Mouse (Mus musculus) CH12.LX (cell line): ENCODE measurements around the gene Asic2. TPM values are rescaled to one million over a fixed set of nuclear protein-coding genes. Genes with fewer than 3 reads are reported as not detected.

Experiments
- DNase-seq: peaks from one replicate; pipeline ENCODE4 v3.0.0-alpha.2; 2013; ENCODE audit errors: extremely low read depth
- H3K27ac ChIP-seq: 2 replicates; pipeline ENCODE4 v1.5.1; 2012; ENCODE audit warnings: low read depth, mild to moderate bottlenecking, control low read depth, moderate library complexity; ENCODE audit not compliant: insufficient read depth
- H3K27me3 ChIP-seq: replicated peaks from 2 replicates; pipeline ENCODE3; 2012; ENCODE audit warnings: inconsistent platforms
- H3K36me3 ChIP-seq, 2 experiments: replicated peaks in 1 of 2; 2 replicates each; pipeline versions ENCODE3 to v1.6.1; 2012; ENCODE audit warnings: inconsistent platforms in 1 of 2, low read length in 1 of 2, mild to moderate bottlenecking in 1 of 2, mixed read lengths in 1 of 2, moderate library complexity in 1 of 2; ENCODE audit not compliant: control insufficient read depth in 1 of 2, insufficient read depth in 1 of 2
- H3K4me1 ChIP-seq, 2 experiments: 2 replicates each; pipeline ENCODE4 v1.6.1; 2012; ENCODE audit warnings: inconsistent platforms in 1 of 2, moderate library complexity in 1 of 2; ENCODE audit not compliant: insufficient read depth in 2 of 2, control insufficient read depth in 1 of 2
- H3K4me2 ChIP-seq: 2 replicates; pipeline ENCODE4 v1.6.1; 2012; ENCODE audit warnings: low read depth, mild to moderate bottlenecking, control low read depth; ENCODE audit not compliant: poor library complexity, insufficient read depth, severe bottlenecking
- H3K4me3 ChIP-seq, 3 experiments: fragments of 150-350 bp in 1 of 3; sonication (generic) in 1 of 3; replicated peaks in 1 of 3; 2 replicates each; pipeline versions ENCODE3 to v1.5.1; 2011 to 2012; ENCODE audit warnings: low read depth in 2 of 3, low read length in 2 of 3, mild to moderate bottlenecking in 2 of 3, moderate library complexity in 2 of 3, control low read depth in 1 of 3, improper control_type of control experiment in 1 of 3, inconsistent platforms in 1 of 3, mixed read lengths in 1 of 3; ENCODE audit not compliant: poor library complexity in 1 of 3
- H3K79me2 ChIP-seq: replicated peaks from 2 replicates; pipeline ENCODE4 v1.6.1; 2012; ENCODE audit warnings: mild to moderate bottlenecking, moderate library complexity; ENCODE audit not compliant: control insufficient read depth, poor library complexity, insufficient read depth, severe bottlenecking; ENCODE audit errors: extremely low read depth
- H3K9ac ChIP-seq: 2 replicates; pipeline ENCODE4 v1.6.1; 2012; ENCODE audit warnings: low read depth, mild to moderate bottlenecking, control low read depth, moderate library complexity; ENCODE audit not compliant: insufficient read depth
- H3K9me3 ChIP-seq: replicated peaks from 2 replicates; pipeline ENCODE3; 2012; ENCODE audit warnings: low read length, inconsistent platforms, mixed read lengths
- CHD1 ChIP-seq: IDR thresholded peaks from 2 replicates; pipeline ENCODE4 v1.6.1; 2012; ENCODE audit warnings: low read depth, low read length, improper control_type of control experiment, inconsistent platforms
- EP300 ChIP-seq: IDR thresholded peaks from 2 replicates; pipeline ENCODE4 v1.6.1; 2011; ENCODE audit warnings: low read length, improper control_type of control experiment
- HCFC1 ChIP-seq: IDR thresholded peaks from 2 replicates; pipeline ENCODE4 v1.6.1; 2012; ENCODE audit warnings: low read depth, mild to moderate bottlenecking, inconsistent platforms, low read length, improper control_type of control experiment
- JUN ChIP-seq: IDR thresholded peaks from 2 replicates; pipeline ENCODE4 v1.6.1; 2011; ENCODE audit warnings: low read depth, mild to moderate bottlenecking, low read length, improper control_type of control experiment, moderate library complexity; ENCODE audit not compliant: insufficient read depth
- KAT2A ChIP-seq: IDR thresholded peaks from 2 replicates; pipeline ENCODE4 v1.6.1; 2012; ENCODE audit warnings: low read length, improper control_type of control experiment, inconsistent platforms; ENCODE audit not compliant: insufficient replicate concordance
- MAFK ChIP-seq: IDR thresholded peaks from 2 replicates; pipeline ENCODE4 v1.6.1; 2011; ENCODE audit warnings: low read length, improper control_type of control experiment; ENCODE audit not compliant: insufficient replicate concordance
- MEF2A ChIP-seq: IDR thresholded peaks from 2 replicates; pipeline ENCODE4 v1.6.1; 2014; ENCODE audit warnings: low read depth, mild to moderate bottlenecking, inconsistent platforms, low read length, improper control_type of control experiment, borderline replicate concordance
- MYC ChIP-seq: IDR thresholded peaks from 2 replicates; pipeline ENCODE4 v1.6.1; 2011; ENCODE audit warnings: low read depth, mild to moderate bottlenecking, improper control_type of control experiment, low read length
- PAX5 ChIP-seq: IDR thresholded peaks from 2 replicates; pipeline ENCODE4 v1.6.1; 2012; ENCODE audit warnings: low read length, inconsistent platforms, mixed read lengths
- TBP ChIP-seq: conservative IDR thresholded peaks from 2 replicates; pipeline ENCODE4 v1.6.1; 2011; ENCODE audit warnings: low read depth, low read length, improper control_type of control experiment
- UBTF ChIP-seq: IDR thresholded peaks from 2 replicates; pipeline ENCODE4 v1.6.1; 2012; ENCODE audit warnings: low read depth, mild to moderate bottlenecking, inconsistent platforms, low read length, improper control_type of control experiment, moderate library complexity
- ZKSCAN1 ChIP-seq: IDR thresholded peaks from 2 replicates; pipeline ENCODE4 v1.6.1; 2012; ENCODE audit warnings: low read depth, inconsistent platforms, low read length, improper control_type of control experiment, borderline replicate concordance
- ZMIZ1 ChIP-seq: IDR thresholded peaks from 2 replicates; pipeline ENCODE4 v1.6.1; 2012; ENCODE audit warnings: low read depth, mild to moderate bottlenecking, inconsistent platforms, low read length, improper control_type of control experiment
- dilution Hi-C: fragments of 300-500 bp; cut with MboI; formaldehyde crosslinking; loops from 2 replicates; pipeline ENCODE4 v1.14.3; 2020; ENCODE audit warnings: low sequenced_read_pairs; ENCODE audit not compliant: extremely low pct_unique_long_range_greater_than_20kb, extremely low pct_ligation_motif_present
- in situ Hi-C: fragments of 300-500 bp; cut with MboI; formaldehyde crosslinking; loops from 3 replicates; pipeline ENCODE4 v1.14.3; 2019; ENCODE audit warnings: low sequenced_read_pairs, low pct_ligation_motif_present, low pct_unique_long_range_greater_than_20kb, mixed read lengths
- polyA plus RNA-seq: library from polyadenylated mRNA; unstranded; fragments of >175 nt; gene quantifications from 2 replicates; pipeline ENCODE4 v1.2.1, GENCODE M21; 2012; ENCODE audit warnings: low read depth; ENCODE audit not compliant: insufficient read length
- total RNA-seq, 2 experiments: library from RNA; depleted of rRNA; stranded (reverse); fragments of 300-350 nt in 1 of 2; fragments of >200 nt in 1 of 2; gene quantifications; 2 replicates each; pipeline ENCODE4 v1.2.3; 2012 to 2014

Gene Asic2
- total and polyA plus RNA-seq, 3 experiments: not detected

GRCm38 (mm10) chr11:81280070-81280469 is 688.2 kb downstream of the Asic2 start:
- Histone ChIP-seq H3K27me3 (peaks cover 63% of the 10 kb centered on the region), H3K36me3 (no peaks in the 10 kb centered on the region), H3K27ac (no peak overlapping the region), H3K4me2 (no peak overlapping the region), H3K4me1 (peaks cover 5 to 9% of the 10 kb centered on the region in 2 experiments), H3K9ac (no peak overlapping the region), H3K4me3 (no peak overlapping the region), H3K79me2 (no peaks in the 10 kb centered on the region), H3K9me3 (peaks cover 3% of the 10 kb centered on the region)
- dilution Hi-C loops: no loop called here
- in situ Hi-C loops: no loop called here
- TF ChIP-seq UBTF: no peak
- no peak for TF ChIP-seq ZKSCAN1
- DNase-seq: no peak

DNA sequence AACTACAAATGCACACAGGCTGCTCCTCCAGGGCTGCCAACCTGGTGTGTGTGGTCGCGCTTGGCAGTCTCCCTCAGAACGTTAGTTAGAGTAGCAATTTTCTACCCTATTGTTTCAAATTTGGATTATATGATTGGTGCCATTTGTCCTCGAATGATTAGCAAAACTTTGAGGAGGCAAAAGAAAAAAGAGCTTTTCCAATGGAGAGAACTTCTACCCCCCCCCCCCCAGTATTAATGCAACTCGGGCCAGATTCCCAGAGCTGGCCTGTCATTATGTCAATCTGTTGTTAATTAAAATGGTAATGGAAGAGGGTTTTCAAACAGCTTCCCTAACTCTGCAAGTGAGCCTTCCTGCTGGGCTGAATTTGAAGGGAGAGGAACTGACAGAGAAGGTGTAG is 690.9 kb downstream of the Asic2 start:
- in situ Hi-C loops (no loop called here), dilution Hi-C loops (no loop called here)
- H3K9me3 ChIP-seq: peaks cover 3% of the 10 kb centered on the region
- H3K4me2 ChIP-seq: no peak overlapping the region
- no peaks in the 10 kb centered on the region for H3K36me3 ChIP-seq
- H3K27ac ChIP-seq: no peak overlapping the region
- H3K4me3 ChIP-seq: no peak overlapping the region
- no peak overlapping the region for H3K9ac ChIP-seq
- no peaks in the 10 kb centered on the region for H3K79me2 ChIP-seq
- DNase-seq: no peak
- H3K27me3 ChIP-seq: peaks cover 42% of the 10 kb centered on the region
- peaks cover 9 to 11% of the 10 kb centered on the region in 2 experiments for H3K4me1 ChIP-seq
- TF ChIP-seq MAFK (no peak), UBTF (no peak), ZKSCAN1 (no peak), MEF2A (no peak), ZMIZ1 (no peak), KAT2A (no peak), CHD1 (no peak), PAX5 (no peak), TBP (no peak), EP300 (no peak), MYC (no peak), JUN (no peak), HCFC1 (no peak)
